Mouse (Mus musculus) monocyte, adult 2 months (primary cell): ENCODE measurements around the gene Rab11fip5.

Source experiments
- DNase-seq, 2 experiments: peaks; one replicate each; pipeline ENCODE4 v3.0.0; 2022; ENCODE audit warnings: low spot score in 2 of 2, low read depth in 1 of 2

The Rab11fip5 gene

GRCm38 (mm10) chr6:85373951-85374733 lies at the start of gene Rab11fip5:
Gene Rab11fip5, minus strand, starts transcription at chr6:85374634.
- no peak for DNase-seq

- DNase-seq, result no peak
Measured at GRCm38 (mm10) chr6:85423836-85424379, 49.5 kb upstream of the Rab11fip5 start, which contains the start of gene Noto. Gene Noto, plus strand, starts transcription at chr6:85423886.

- no peak for DNase-seq
Measured at GRCm38 (mm10) chr6:85419150-85419549, 44.7 kb upstream of the Rab11fip5 start.

DNA sequence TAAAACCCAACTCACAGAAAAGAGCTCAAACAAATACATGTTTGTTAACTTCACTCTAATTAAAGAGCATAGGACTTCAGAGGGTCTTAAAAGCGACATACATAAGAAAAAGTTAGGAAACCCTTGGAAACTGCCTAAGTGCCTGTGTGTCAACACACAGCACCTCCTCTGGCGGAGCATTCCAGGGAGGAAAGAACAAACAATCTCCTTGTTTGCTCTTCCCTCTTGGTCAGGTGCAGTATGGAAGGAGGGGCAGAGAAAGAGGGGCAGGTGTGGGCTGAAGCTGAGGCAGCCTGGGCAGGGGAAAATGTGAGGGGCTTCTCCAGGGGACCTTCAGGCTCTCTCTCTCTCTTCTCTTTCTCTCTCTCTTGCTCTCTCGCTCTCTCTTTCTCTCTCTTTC lies 41.4 kb upstream of the Rab11fip5 start:
- DNase-seq, result no peak

GRCm38 (mm10) chr6:85410771-85411273 lies 36.4 kb upstream of the Rab11fip5 start:
- DNase-seq, result no peak

- no peak for DNase-seq
Measured at GRCm38 (mm10) chr6:85409003-85409402, 34.6 kb upstream of the Rab11fip5 start.

DNA sequence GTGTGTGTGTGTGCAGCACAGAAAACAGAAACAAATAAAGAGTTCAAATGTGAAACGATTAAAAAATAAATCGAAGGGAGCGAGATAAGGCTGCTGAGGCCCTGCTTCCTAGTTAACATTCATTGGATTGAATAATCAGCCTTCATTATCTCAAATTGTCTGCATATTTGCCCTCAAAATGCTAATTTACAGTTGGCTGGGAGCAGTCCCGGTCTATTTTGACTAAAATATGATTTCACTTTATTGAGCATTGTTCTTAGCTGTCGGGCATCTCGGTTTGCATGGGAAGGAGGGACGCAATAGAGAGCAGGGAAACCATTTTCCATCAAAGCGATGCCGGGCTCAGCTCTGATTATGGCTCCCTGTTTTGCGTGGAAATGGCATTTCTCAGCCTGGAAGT lies 28.6 kb upstream of the Rab11fip5 start:
- DNase-seq, result no peak

- DNase-seq, result no peak
Measured at GRCm38 (mm10) chr6:85402613-85403012, 28.2 kb upstream of the Rab11fip5 start.

DNA sequence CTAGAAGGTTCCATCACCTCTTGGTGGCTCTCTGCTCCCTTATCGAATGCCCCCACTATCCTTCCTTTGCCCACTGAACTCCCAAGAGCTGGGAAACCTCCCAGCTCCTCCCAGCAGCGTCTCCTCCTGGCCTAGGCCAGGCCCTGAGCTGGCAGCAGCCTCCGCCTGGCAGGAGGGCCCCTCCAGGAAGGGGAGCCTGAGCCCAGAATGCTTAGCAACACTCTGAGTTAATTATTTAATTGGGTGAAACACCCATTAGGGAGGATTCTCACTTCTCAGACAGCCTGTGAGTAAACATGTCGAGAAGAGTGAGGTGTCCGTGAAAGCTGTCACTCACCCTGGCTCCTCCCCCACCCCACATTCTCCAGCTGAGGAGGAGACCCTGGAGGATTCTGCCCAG lies 25.3 kb upstream of the Rab11fip5 start:
- DNase-seq, result no peak

- peak in 1 of 2 experiments; percentile 11 for DNase-seq
Measured at GRCm38 (mm10) chr6:85397165-85397564, 22.7 kb upstream of the Rab11fip5 start.

DNA sequence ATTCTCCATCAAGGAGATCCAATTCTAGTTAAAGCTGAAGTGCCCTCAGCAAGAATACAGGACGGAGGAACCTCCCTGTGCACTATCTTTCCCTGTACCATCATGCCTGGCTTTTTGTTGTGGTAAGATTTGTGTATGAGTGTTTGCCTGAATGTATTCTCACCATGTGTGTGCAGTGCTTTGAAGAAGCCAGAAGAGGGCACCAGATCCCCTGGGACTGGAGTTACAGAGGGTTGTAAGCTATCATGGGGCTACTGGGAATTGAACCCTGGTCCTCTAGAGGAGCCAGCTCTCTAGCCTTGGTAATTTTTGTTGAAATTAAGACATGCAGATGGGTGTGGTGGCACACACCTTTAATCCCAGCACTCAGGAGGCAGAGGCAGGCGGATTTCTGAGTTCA lies 20.9 kb upstream of the Rab11fip5 start:
- DNase-seq, result no peak

- peak in 1 of 2 experiments; percentile 35 for DNase-seq
Measured at GRCm38 (mm10) chr6:85391803-85392202, 17.4 kb upstream of the Rab11fip5 start.

- no peak for DNase-seq
Measured at GRCm38 (mm10) chr6:85388608-85389007, 14.2 kb upstream of the Rab11fip5 start.

DNA sequence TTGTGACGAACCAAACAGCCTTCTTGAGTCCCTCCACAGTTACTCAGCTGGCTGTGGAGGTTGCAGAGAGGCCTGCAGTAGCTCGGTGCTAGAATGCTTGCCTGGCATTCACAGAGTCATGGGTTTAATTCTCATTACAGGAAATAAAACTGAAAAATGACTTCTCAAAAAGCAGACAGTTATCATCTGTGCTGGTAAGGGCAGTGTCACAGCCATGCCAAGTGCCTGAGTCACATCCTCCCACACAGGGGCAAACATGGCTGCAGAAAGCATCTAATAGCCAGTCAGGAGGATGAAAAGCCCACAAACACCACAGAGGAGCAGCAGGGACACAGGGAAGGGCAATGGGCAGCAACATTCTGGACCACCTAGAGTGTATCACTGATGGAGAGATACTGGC lies 8.4 kb upstream of the Rab11fip5 start:
- DNase-seq, result no peak

DNA sequence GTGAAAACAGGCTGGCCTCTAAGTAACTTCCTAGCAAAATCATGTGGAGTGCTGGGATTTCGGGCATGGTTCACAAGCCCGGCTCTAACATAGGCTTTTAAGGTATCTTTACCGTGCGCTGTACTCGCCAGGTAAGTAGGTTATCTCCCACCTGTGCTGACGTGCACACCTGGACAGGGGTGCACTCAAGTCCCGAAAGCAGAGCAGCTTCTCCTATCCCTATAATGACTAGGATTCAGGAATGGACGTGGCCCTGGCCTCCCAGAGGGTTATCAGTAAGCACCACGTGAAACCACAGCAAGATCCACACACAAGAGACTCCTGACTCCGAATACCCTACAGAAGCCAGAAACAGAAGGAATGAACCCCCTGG lies 7.2 kb upstream of the Rab11fip5 start:
- no peak for DNase-seq

GRCm38 (mm10) chr6:85380901-85381647 lies 6.6 kb upstream of the Rab11fip5 start:
- DNase-seq, result no peak

- DNase-seq, result peak; percentile 65 to 69
Measured at GRCm38 (mm10) chr6:85380201-85380900, 5.9 kb upstream of the Rab11fip5 start.

- DNase-seq, result no peak
Measured at GRCm38 (mm10) chr6:85378629-85379028, 4.2 kb upstream of the Rab11fip5 start.

DNA sequence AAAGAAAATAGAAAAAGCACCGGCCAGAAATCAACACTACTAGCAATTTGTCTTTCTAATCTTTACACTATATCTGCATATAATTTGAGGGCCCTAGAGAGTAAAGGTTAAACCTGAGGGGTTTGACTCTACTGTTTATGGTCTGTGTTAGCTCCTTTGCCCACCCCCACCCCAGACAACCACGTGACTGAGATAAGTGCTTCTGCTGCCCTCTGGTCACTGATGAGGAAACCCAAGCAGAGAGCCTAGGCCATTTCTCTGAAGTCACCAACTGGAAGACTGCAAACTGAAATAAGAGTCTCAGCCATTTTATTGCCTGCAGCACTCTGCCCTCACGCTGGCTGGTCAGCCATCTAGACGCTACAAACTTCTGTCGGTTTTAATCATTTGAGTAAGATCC lies 3.4 kb upstream of the Rab11fip5 start:
- DNase-seq, result no peak

DNA sequence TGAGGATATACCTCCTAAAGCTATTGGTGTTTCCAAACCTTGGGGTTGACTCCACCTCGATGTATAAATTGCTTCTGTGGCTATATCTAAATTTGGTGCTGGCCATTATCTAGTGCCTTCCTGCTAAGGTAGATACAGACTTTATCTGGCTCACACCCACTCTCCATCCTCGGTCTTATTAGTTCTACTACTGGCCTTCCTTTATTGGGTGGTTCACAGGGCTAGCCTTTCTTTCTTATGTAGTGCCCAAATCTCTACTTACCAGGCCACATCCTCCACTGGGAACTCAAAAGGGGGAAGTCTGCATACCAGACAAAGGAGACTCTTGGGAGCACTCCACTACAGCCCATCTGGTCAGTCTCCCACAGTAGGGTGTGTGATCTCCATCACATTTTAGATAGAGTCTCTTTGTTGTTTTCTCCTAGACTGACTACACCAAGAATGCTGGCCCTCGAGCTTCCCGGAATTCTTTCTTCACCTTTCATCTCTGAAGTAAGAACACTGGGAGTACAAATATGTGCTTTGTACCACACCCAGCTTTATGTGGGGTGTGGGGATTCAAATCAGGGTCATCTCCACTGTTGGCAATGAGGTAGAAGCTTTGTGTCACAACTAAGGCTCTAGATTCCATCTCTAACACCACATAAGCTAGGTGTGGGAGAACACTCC lies 2.8 kb upstream of the Rab11fip5 start:
- DNase-seq, result no peak

GRCm38 (mm10) chr6:85374734-85375114 lies 290 bp upstream of the Rab11fip5 start:
- DNase-seq, result peak; percentile 91 to 96
